Mouse (Mus musculus): ENCODE results near the gene Dync1li1.

Dync1li1 gene

GRCm38 (mm10) chr9:114688252-114688952 lies at the start of gene Dync1li1:
TSS of gene Dync1li1 (plus strand) at chr9:114688790.
- DNase-seq, result peak; percentile 97 to 98

GRCm38 (mm10) chr9:114639186-114639748 lies 49.3 kb upstream of the Dync1li1 start:
- DNase-seq, result no peak

- DNase-seq, result peak; percentile 99 to 100
Measured at GRCm38 (mm10) chr9:114639839-114640646, 48.5 kb upstream of the Dync1li1 start, which contains the start of gene Cnot10. TSS of gene Cnot10 (minus strand) at chr9:114640184.

GRCm38 (mm10) chr9:114646556-114647505 lies 41.8 kb upstream of the Dync1li1 start:
- no peak for DNase-seq

- DNase-seq, result no peak
Measured at GRCm38 (mm10) chr9:114647506-114648432, 40.8 kb upstream of the Dync1li1 start.

- peak in 1 of 2 experiments; percentile 19 for DNase-seq
Measured at GRCm38 (mm10) chr9:114648472-114648871, 40.1 kb upstream of the Dync1li1 start.

GRCm38 (mm10) chr9:114649371-114649770 lies 39.2 kb upstream of the Dync1li1 start:
- DNase-seq, result no peak

- peak; percentile 45 to 59 for DNase-seq
Measured at GRCm38 (mm10) chr9:114650938-114651634, 37.5 kb upstream of the Dync1li1 start.

- no peak for DNase-seq
Measured at GRCm38 (mm10) chr9:114655356-114655755, 33.2 kb upstream of the Dync1li1 start.

GRCm38 (mm10) chr9:114656701-114657100 lies 31.9 kb upstream of the Dync1li1 start:
- no peak for DNase-seq

- no peak for DNase-seq
Measured at GRCm38 (mm10) chr9:114660506-114660905, 28.1 kb upstream of the Dync1li1 start.

GRCm38 (mm10) chr9:114660983-114661382 lies 27.6 kb upstream of the Dync1li1 start:
- DNase-seq, result no peak

- DNase-seq, result no peak
Measured at GRCm38 (mm10) chr9:114661991-114662390, 26.6 kb upstream of the Dync1li1 start.

GRCm38 (mm10) chr9:114663782-114664181 lies 24.8 kb upstream of the Dync1li1 start:
- no peak for DNase-seq

GRCm38 (mm10) chr9:114666858-114667257 lies 21.7 kb upstream of the Dync1li1 start:
- no peak for DNase-seq

GRCm38 (mm10) chr9:114668047-114668446 lies 20.5 kb upstream of the Dync1li1 start:
- no peak for DNase-seq

- no peak for DNase-seq
Measured at GRCm38 (mm10) chr9:114669011-114669410, 19.6 kb upstream of the Dync1li1 start.

- DNase-seq, result no peak
Measured at GRCm38 (mm10) chr9:114671946-114672345, 16.6 kb upstream of the Dync1li1 start.

GRCm38 (mm10) chr9:114672703-114673561 lies 15.7 kb upstream of the Dync1li1 start:
- peak; percentile 10 for DNase-seq

- DNase-seq, result no peak
Measured at GRCm38 (mm10) chr9:114673626-114674025, 15.0 kb upstream of the Dync1li1 start.

Measured in B cell, adult 2 months (primary cell).